9 mouse cellular contexts compared by ENCODE assay signal in the genomic region with DNA sequence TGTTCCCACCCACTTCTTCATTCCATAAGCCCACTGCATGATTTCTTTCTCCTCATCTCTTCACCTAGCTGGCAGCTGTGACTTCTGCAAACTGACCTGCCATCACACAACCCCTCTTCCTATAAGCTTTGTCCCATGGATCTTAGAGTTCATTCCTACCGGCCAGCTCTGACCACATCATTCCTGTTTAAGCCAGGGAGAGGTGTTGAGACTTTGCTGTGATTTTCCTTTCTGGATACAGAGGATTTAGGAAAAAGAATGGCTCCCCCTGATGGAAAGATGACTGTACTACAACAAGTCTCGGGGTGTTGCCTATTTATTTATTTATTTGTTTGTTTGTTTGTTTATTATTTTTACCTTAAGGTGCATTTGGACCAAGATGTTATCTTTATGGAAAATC. TPM values are rescaled to one million over a fixed set of nuclear protein-coding genes. Genes with fewer than 3 reads are reported as not detected.
DNase-seq lines count a peak whose midpoint lies in the region; ATAC-seq and TF ChIP-seq lines count a peak whose summit lies in the region.
"Had no signal": no experiment of that assay in that cellular context is flagged by ENCODE, and none has a peak within 500 bp of the region (broad histone marks: within the 10 kb centered on the region; RNA-seq: fewer than 3 reads in every experiment).

No protein-coding gene starts in this region.

- peaks cover 4% of the 10 kb centered on the region for H3K36me3 ChIP-seq in heart, adult 2 months (ENCODE audit: control insufficient read depth, insufficient read depth, low read length)
- H3K36me3 ChIP-seq in heart, embryonic 11.5 days (ENCODE audit: control insufficient read depth, insufficient read depth, low read length): no peaks in the 10 kb centered on the region
- H3K36me3 ChIP-seq in kidney, embryonic 16.5 days (ENCODE audit: insufficient read depth, low read length): no peaks in the 10 kb centered on the region

- ATAC-seq in heart, embryonic 11.5 days (replicated peaks; ENCODE audit: insufficient number of reproducible peaks, low FRiP score, low TSS enrichment): no peak
- ATAC-seq in kidney, embryonic 16.5 days (ENCODE audit: low FRiP score, low TSS enrichment): no peak

- H3K4me1 ChIP-seq in heart, adult 2 months (ENCODE audit: control insufficient read depth, insufficient read depth, low read length): peaks cover 6% of the 10 kb centered on the region
- peaks cover 9% of the 10 kb centered on the region; the same call in 1 of the 2 replicates for H3K4me1 ChIP-seq in heart, embryonic 11.5 days (ENCODE audit: control insufficient read depth, insufficient read depth, low read length)
- H3K4me1 ChIP-seq in kidney, embryonic 16.5 days (ENCODE audit: insufficient read depth, low read length): peaks cover 21% of the 10 kb centered on the region

- H3K4me3 ChIP-seq in heart, adult 2 months: no peak overlapping the region
- no peak overlapping the region for H3K4me3 ChIP-seq in heart, embryonic 11.5 days (ENCODE audit: low read depth, low read length)
- no peak overlapping the region for H3K4me3 ChIP-seq in kidney, embryonic 16.5 days (ENCODE audit: low read length)

- WGBS in heart, adult 2 months: 2% methylated on average over 2 of the region's 2 CpGs
- WGBS in heart, embryonic 11.5 days (ENCODE audit: insufficient replicate concordance): 5% methylated on average over 2 of the region's 2 CpGs
- 13% methylated on average over 2 of the region's 2 CpGs for WGBS in kidney, embryonic 16.5 days

- no peak for TF ChIP-seq POLR2A in heart, adult 2 months (IDR thresholded peaks at IDR 0.05; ENCODE audit: insufficient read depth, low read depth, low read length)

- TF ChIP-seq CTCF in heart, adult 2 months (IDR thresholded peaks at IDR 0.05): peak; percentile 89

- H3K9me3 ChIP-seq in heart, embryonic 11.5 days (replicated peaks; ENCODE audit: control insufficient read depth, low read length): no peaks in the 10 kb centered on the region
- H3K9me3 ChIP-seq in kidney, embryonic 16.5 days (ENCODE audit: low read length): no peaks in the 10 kb centered on the region; the same call in 1 of the 2 replicates

- intact Hi-C loops in heart, adult 2 months (cut with DNase I): loop anchor here (1.0 to 2.0 kb wide), 2 partner anchors 47 to 54 kb away; no protein-coding TSS in a partner anchor

- TF ChIP-seq EP300 in heart, adult 2 months (IDR thresholded peaks at IDR 0.05; ENCODE audit: insufficient read depth, low read depth, low read length): no peak

- no peaks in the 10 kb centered on the region; the same call in none of the 2 replicates for H3K79me2 ChIP-seq in heart, adult 2 months (replicated peaks; ENCODE audit: control insufficient read depth, insufficient read depth, low read length)

- DNase-seq in heart, adult 2 months: peak; percentile 27 to 44
- DNase-seq in MN1 (ENCODE audit: low spot score): peak; percentile 76
- peak; percentile 38 for DNase-seq in embryo, embryonic 9.5 days (ENCODE audit: extremely low spot score)
- peak; percentile 19 for DNase-seq in neural tube, embryonic 10.5 days (ENCODE audit: extremely low spot score, low spot score)
- DNase-seq in ovary, adult 18-20 months (ENCODE audit: low spot score): no peak
- no peak for DNase-seq in spleen, adult 18-20 months

- no peak overlapping the region for H3K27ac ChIP-seq in heart, adult 2 months
- no peak overlapping the region; the same call in 1 of the 2 replicates for H3K27ac ChIP-seq in heart, embryonic 11.5 days (ENCODE audit: low read depth, low read length)
- H3K27ac ChIP-seq in kidney, embryonic 16.5 days (ENCODE audit: low read length): 0 out of 2 replicates have a peak overlapping the region, but pooled peaks have one; percentile 31

- H3K27me3 ChIP-seq in heart, adult 2 months (ENCODE audit: control insufficient read depth, insufficient read depth, low read length): no peaks in the 10 kb centered on the region
- no peaks in the 10 kb centered on the region for H3K27me3 ChIP-seq in heart, embryonic 11.5 days (ENCODE audit: control insufficient read depth, insufficient read depth, low read length)
- no peaks in the 10 kb centered on the region for H3K27me3 ChIP-seq in kidney, embryonic 16.5 days (ENCODE audit: insufficient read depth, low read length)

- no peak overlapping the region; the same call in 1 of the 2 replicates for H3K4me2 ChIP-seq in heart, embryonic 11.5 days
- no peak overlapping the region for H3K4me2 ChIP-seq in kidney, embryonic 16.5 days (replicated peaks; ENCODE audit: low read depth, low read length)

- H3K9ac ChIP-seq in heart, adult 2 months (ENCODE audit: low read depth, low read length): no peak overlapping the region
- H3K9ac ChIP-seq in heart, embryonic 11.5 days (ENCODE audit: low read depth, low read length): no peak overlapping the region
- 0 out of 2 replicates have a peak overlapping the region, but pooled peaks have one; percentile 20 for H3K9ac ChIP-seq in kidney, embryonic 16.5 days (replicated peaks; ENCODE audit: low read length)

RNA-seq across cellular contexts. Expression of a gene that starts 1.1 kb away (rescaled TPM):
- total RNA-seq in heart, adult 2 months (2021): 10 to 100 TPM in 1 of 2 experiments, 1 to 10 TPM in 1; 9.4 to 10.6 TPM
- 2.9 and 3.6 TPM in 2 replicates for polyA plus RNA-seq in heart, adult 2 months (2012; rRNA removed)
- polyA plus RNA-seq in heart, embryonic 11.5 days (2014; fragmentation: Nextera tagmentation; extraction: Ambion mirVana): 4.3 and 4.7 TPM in 2 replicates
- polyA plus RNA-seq in kidney, embryonic 16.5 days (2015; fragmentation: Nextera tagmentation; extraction: Ambion mirVana): 5.6 and 6.1 TPM in 2 replicates

RNA-seq across cellular contexts. Expression of a gene that starts 24.7 kb away (rescaled TPM):
- under 1 TPM in 1 of 2 experiments, not detected in 1; 0.16 TPM for total RNA-seq in heart, adult 2 months (2021)
- polyA plus RNA-seq in heart, adult 2 months (2012; rRNA removed): 0.18 and 0.38 TPM in 2 replicates
- 0.10 TPM in 1 of 2 replicates, not detected in the other for polyA plus RNA-seq in heart, embryonic 11.5 days (2014; fragmentation: Nextera tagmentation; extraction: Ambion mirVana)
- polyA plus RNA-seq in kidney, embryonic 16.5 days (2015; fragmentation: Nextera tagmentation; extraction: Ambion mirVana): 0.90 and 0.95 TPM in 2 replicates
- total RNA-seq: adrenal gland, postnatal 36 days had no signal

Comparison
In these comparisons a context has a peak if more than half of its experiments do, and no peak if none do; other contexts are left out.
1. DNase-seq: peak in heart, adult 2 months (2 of 2), MN1 (single experiment), embryo, embryonic 9.5 days (single experiment) and neural tube, embryonic 10.5 days (single experiment); none in ovary, adult 18-20 months (single experiment) and spleen, adult 18-20 months (0 of 2).